In genomic region chr2:129620148-129620547, GRCm38 (mm10) we compare ENCODE assay signal across 25 mouse cellular contexts. TPM values are rescaled to one million over a fixed set of nuclear protein-coding genes. Genes with fewer than 3 reads are reported as not detected.
A peak's percentile ranks its signal among the peaks of the same experiment; 100 is the strongest.
DNase-seq lines count a peak whose midpoint lies in the region; ATAC-seq and TF ChIP-seq lines count a peak whose summit lies in the region.
"Had no signal": no experiment of that assay in that cellular context is flagged by ENCODE, and none has a peak within 500 bp of the region (broad histone marks: within the 10 kb centered on the region; RNA-seq: fewer than 3 reads in every experiment).

No protein-coding gene starts in this region.

- no peak for TF ChIP-seq CTCF in liver, postnatal 0 days (IDR thresholded peaks at IDR 0.05; ENCODE audit: low read depth)

- no peak for ATAC-seq in liver, embryonic 11.5 days (replicated peaks; ENCODE audit: low FRiP score)
- no peak for ATAC-seq in liver, postnatal 0 days
- ATAC-seq: forebrain, embryonic 13.5 days had no signal

- peaks cover 27% of the 10 kb centered on the region for H3K36me3 ChIP-seq in heart, embryonic 10.5 days
- H3K36me3 ChIP-seq in liver, embryonic 11.5 days (ENCODE audit: control insufficient read depth, insufficient read depth, low read length): 0 out of 2 replicates have a peak, but pooled peaks cover 2% of the 10 kb centered on the region
- H3K36me3 ChIP-seq in liver, postnatal 0 days (replicated peaks; ENCODE audit: insufficient read depth, low read length): peaks cover 23% of the 10 kb centered on the region
- H3K36me3 ChIP-seq: G1E; midbrain, embryonic 12.5 days had no signal

- 0 out of 2 replicates have a peak, but pooled peaks cover 2% of the 10 kb centered on the region for H3K9me3 ChIP-seq in heart, embryonic 10.5 days
- H3K9me3 ChIP-seq in liver, embryonic 11.5 days (ENCODE audit: control insufficient read depth, low read length): no peaks in the 10 kb centered on the region
- H3K9me3 ChIP-seq in liver, postnatal 0 days (ENCODE audit: low read length): no peaks in the 10 kb centered on the region
- H3K9me3 ChIP-seq: forebrain, embryonic 13.5 days; kidney, embryonic 15.5 days; limb, embryonic 10.5 days; limb, embryonic 15.5 days; lung, embryonic 15.5 days; midbrain, embryonic 12.5 days; neural tube, embryonic 13.5 days had no signal

- H3K4me1 ChIP-seq in heart, embryonic 10.5 days: peaks cover 26% of the 10 kb centered on the region
- H3K4me1 ChIP-seq in liver, embryonic 11.5 days (replicated peaks; ENCODE audit: control insufficient read depth, insufficient read depth, low read length): no peaks in the 10 kb centered on the region
- no peaks in the 10 kb centered on the region for H3K4me1 ChIP-seq in liver, postnatal 0 days (ENCODE audit: insufficient read depth)

- H3K4me3 ChIP-seq in heart, embryonic 10.5 days: no peak overlapping the region
- no peak overlapping the region for H3K4me3 ChIP-seq in liver, embryonic 11.5 days (ENCODE audit: low read depth, low read length)
- no peak overlapping the region for H3K4me3 ChIP-seq in liver, postnatal 0 days (ENCODE audit: low read depth, low read length)
- H3K4me3 ChIP-seq: forebrain, embryonic 13.5 days; kidney, embryonic 15.5 days; layer of hippocampus, adult 2 months; limb, embryonic 10.5 days; limb, embryonic 15.5 days; lung, embryonic 15.5 days; midbrain, embryonic 12.5 days; neural tube, embryonic 13.5 days had no signal

- TF ChIP-seq EP300 in liver, postnatal 0 days (IDR thresholded peaks at IDR 0.05; ENCODE audit: low read depth): no peak

- no peak overlapping the region for H3K9ac ChIP-seq in liver, embryonic 11.5 days (ENCODE audit: low read depth, low read length)
- no peak overlapping the region for H3K9ac ChIP-seq in liver, postnatal 0 days (replicated peaks)
- H3K9ac ChIP-seq: forebrain, embryonic 13.5 days; hindbrain, embryonic 14.5 days; kidney, embryonic 15.5 days; limb, embryonic 15.5 days; liver, embryonic 14.5 days; lung, embryonic 15.5 days; midbrain, embryonic 12.5 days; neural tube, embryonic 13.5 days had no signal

- DNase-seq in cerebellum, adult 11-12 months: peak; percentile 10
- DNase-seq in cerebellum, postnatal 10 days: no peak
- DNase-seq in heart, embryonic 10.5 days (ENCODE audit: low spot score): peak; percentile 59
- no peak for DNase-seq in heart, adult 8-10 months (ENCODE audit: low spot score)
- peak; percentile 10 for DNase-seq in liver, embryonic 11.5 days (ENCODE audit: low spot score)
- DNase-seq in liver, postnatal 0 days: no peak
- peak; percentile 32 for DNase-seq in testis, postnatal 10 days (ENCODE audit: low spot score)
- DNase-seq in testis, postnatal 14 days (ENCODE audit: low spot score): no peak
- DNase-seq: adrenal gland, postnatal 10 days; kidney, adult 18-20 months; kidney, postnatal 25 days; lung, postnatal 36 days; spleen, adult 18-20 months; thymus, postnatal 4 days had no signal

- no peaks in the 10 kb centered on the region for H3K27me3 ChIP-seq in heart, embryonic 10.5 days (ENCODE audit: insufficient read depth, poor library complexity, severe bottlenecking)
- no peaks in the 10 kb centered on the region for H3K27me3 ChIP-seq in liver, embryonic 11.5 days (replicated peaks; ENCODE audit: control insufficient read depth, insufficient read depth, low read length)
- H3K27me3 ChIP-seq in liver, postnatal 0 days (ENCODE audit: insufficient read depth, low read length): no peaks in the 10 kb centered on the region
- H3K27me3 ChIP-seq: forebrain, embryonic 13.5 days; kidney, embryonic 15.5 days; limb, embryonic 15.5 days; lung, embryonic 15.5 days; midbrain, embryonic 12.5 days; neural tube, embryonic 13.5 days had no signal

- WGBS in heart, embryonic 10.5 days: 85% methylated on average over 7 of the region's 7 CpGs
- WGBS in liver, embryonic 11.5 days: 79% methylated on average over 7 of the region's 7 CpGs
- 74% methylated on average over 7 of the region's 7 CpGs for WGBS in liver, postnatal 0 days (ENCODE audit: insufficient replicate concordance)

- no peak overlapping the region for H3K27ac ChIP-seq in heart, embryonic 10.5 days
- no peak overlapping the region for H3K27ac ChIP-seq in liver, embryonic 11.5 days (ENCODE audit: low read depth, low read length)
- no peak overlapping the region for H3K27ac ChIP-seq in liver, postnatal 0 days (ENCODE audit: low read depth)
- H3K27ac ChIP-seq: forebrain, embryonic 13.5 days; hindbrain, embryonic 14.5 days; kidney, embryonic 15.5 days; layer of hippocampus, adult 2 months; limb, embryonic 10.5 days; limb, embryonic 15.5 days; liver, embryonic 14.5 days; lung, embryonic 15.5 days; midbrain, embryonic 12.5 days; neural tube, embryonic 13.5 days had no signal

- H3K4me2 ChIP-seq in liver, embryonic 11.5 days: no peak overlapping the region
- H3K4me2 ChIP-seq in liver, postnatal 0 days (ENCODE audit: low read depth, low read length): no peak overlapping the region
- H3K4me2 ChIP-seq: forebrain, embryonic 13.5 days; hindbrain, embryonic 14.5 days; kidney, embryonic 15.5 days; limb, embryonic 15.5 days; lung, embryonic 15.5 days; midbrain, embryonic 12.5 days; neural tube, embryonic 13.5 days had no signal

RNA-seq across cellular contexts. Expression of gene Sirpa, which starts 27.5 kb away (rescaled TPM):
- 11.0 and 12.8 TPM in 2 replicates for polyA plus RNA-seq in heart, embryonic 10.5 days (2016; fragmentation: Nextera tagmentation; extraction: Ambion mirVana)
- 10 to 100 TPM; 28.9 to 35.2 (median 30.0) TPM for total RNA-seq in heart, adult 8-10 months (2022)
- polyA plus RNA-seq in liver, embryonic 11.5 days (2014; fragmentation: Nextera tagmentation; extraction: Ambion mirVana): 26.8 and 29.6 TPM in 2 replicates
- 26.9 and 28.1 TPM in 2 replicates for polyA plus RNA-seq in liver, postnatal 0 days (2015; fragmentation: Nextera tagmentation; extraction: Ambion mirVana)
- polyA plus RNA-seq: G1E had no signal

Comparison
In these comparisons a context has a peak if more than half of its experiments do, and no peak if none do; other contexts are left out.
1. DNase-seq: peak in cerebellum, adult 11-12 months (single experiment), heart, embryonic 10.5 days (single experiment), liver, embryonic 11.5 days (single experiment) and testis, postnatal 10 days (single experiment); none in cerebellum, postnatal 10 days (0 of 2), heart, adult 8-10 months (single experiment), liver, postnatal 0 days (single experiment) and testis, postnatal 14 days (single experiment).